Mouse (Mus musculus): ENCODE results near the gene Ipmk. TPM values are rescaled to one million over a fixed set of nuclear protein-coding genes. Genes with fewer than 3 reads are reported as not detected.

Ipmk gene
- polyA plus RNA-seq, 1 experiment from 2014 or later: 17.2 TPM

GRCm38 (mm10) chr10:71368128-71368940, 20.8 kb downstream of the Ipmk start:
- no peak for TF ChIP-seq CTCF (IDR thresholded peaks at IDR 0.05; ENCODE audit: low read depth)
- Histone ChIP-seq H3K4me3 (ENCODE audit: low read depth, low read length) (no peak overlapping the region), H3K4me1 (ENCODE audit: insufficient read depth) (no peaks in the 10 kb centered on the region), H3K4me2 (no peak overlapping the region), H3K27me3 (ENCODE audit: insufficient read depth, low read length) (no peaks in the 10 kb centered on the region), H3K9me3 (ENCODE audit: low read depth, low read length) (no peaks in the 10 kb centered on the region), H3K9ac (no peak overlapping the region), H3K27ac (ENCODE audit: low read depth) (no peak overlapping the region), H3K36me3 (ENCODE audit: insufficient read depth) (0 out of 2 replicates have a peak, but pooled peaks cover 3% of the 10 kb centered on the region)
- WGBS: 72% methylated on average over 16 of the region's 16 CpGs
- DNase-seq: no peak
- no peak for ATAC-seq (ENCODE audit: insufficient read depth)

DNA sequence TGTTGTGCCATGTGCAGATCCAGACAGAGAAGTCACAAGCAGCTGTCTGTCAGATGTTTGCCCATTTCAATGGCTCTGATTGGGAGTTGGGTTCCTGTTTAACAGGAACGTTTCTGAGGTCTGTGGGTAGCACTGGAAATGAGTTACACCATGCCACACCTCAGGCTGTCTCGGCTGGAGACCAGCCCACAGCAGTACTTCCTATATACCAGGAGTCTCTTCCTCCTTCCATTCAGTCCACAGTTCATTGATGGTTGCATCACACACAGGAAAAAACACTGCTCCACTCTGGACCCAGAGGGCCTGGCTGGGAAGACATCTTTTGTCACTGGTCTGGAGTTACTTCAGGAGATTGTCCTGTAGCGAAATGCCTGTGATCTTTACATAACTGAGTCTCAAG, 21.9 kb downstream of the Ipmk start:
- no peak overlapping the region for H3K4me3 ChIP-seq (ENCODE audit: low read depth, low read length)
- H3K4me1 ChIP-seq (ENCODE audit: insufficient read depth): no peaks in the 10 kb centered on the region
- 71% methylated on average over 3 of the region's 3 CpGs for WGBS
- H3K4me2 ChIP-seq: no peak overlapping the region
- H3K9me3 ChIP-seq (ENCODE audit: low read depth, low read length): no peaks in the 10 kb centered on the region
- no peaks in the 10 kb centered on the region for H3K27me3 ChIP-seq (ENCODE audit: insufficient read depth, low read length)
- H3K36me3 ChIP-seq (ENCODE audit: insufficient read depth): 0 out of 2 replicates have a peak, but pooled peaks cover 6% of the 10 kb centered on the region
- no peak for DNase-seq
- no peak for ATAC-seq (ENCODE audit: insufficient read depth)
- no peak for TF ChIP-seq CTCF (IDR thresholded peaks at IDR 0.05; ENCODE audit: low read depth)
- no peak overlapping the region for H3K27ac ChIP-seq (ENCODE audit: low read depth)
- H3K9ac ChIP-seq: no peak overlapping the region

GRCm38 (mm10) chr10:71371881-71372280, 24.3 kb downstream of the Ipmk start:
- DNase-seq (no peak), ATAC-seq (ENCODE audit: insufficient read depth) (no peak)
- Histone ChIP-seq H3K9ac (no peak overlapping the region), H3K4me2 (no peak overlapping the region), H3K36me3 (ENCODE audit: insufficient read depth) (0 out of 2 replicates have a peak, but pooled peaks cover 5% of the 10 kb centered on the region), H3K27me3 (ENCODE audit: insufficient read depth, low read length) (no peaks in the 10 kb centered on the region), H3K4me1 (ENCODE audit: insufficient read depth) (no peaks in the 10 kb centered on the region), H3K9me3 (ENCODE audit: low read depth, low read length) (no peaks in the 10 kb centered on the region), H3K4me3 (ENCODE audit: low read depth, low read length) (no peak overlapping the region), H3K27ac (ENCODE audit: low read depth) (no peak overlapping the region)
- WGBS: 54% methylated on average over 6 of the region's 6 CpGs
- TF ChIP-seq CTCF (IDR thresholded peaks at IDR 0.05; ENCODE audit: low read depth): no peak

DNA sequence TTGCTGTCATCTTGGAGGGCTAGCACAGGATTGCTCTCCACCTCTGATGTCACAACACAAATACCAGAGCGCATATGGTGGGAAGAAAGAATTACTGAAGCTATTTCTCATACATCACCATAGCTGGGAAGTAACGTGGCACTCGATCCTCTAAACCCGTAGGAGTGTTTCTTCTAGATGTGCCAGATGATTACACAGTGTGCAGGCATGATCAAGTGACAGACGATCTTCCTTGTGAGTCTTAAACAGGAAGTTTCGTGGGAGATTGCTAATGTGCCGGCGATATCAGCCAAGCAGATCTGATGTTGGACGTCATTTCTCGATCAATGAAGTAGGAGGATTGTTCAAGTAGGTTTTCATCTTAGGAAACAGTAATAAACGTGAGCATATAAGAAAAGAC, 26.1 kb downstream of the Ipmk start:
- WGBS: 68% methylated on average over 11 of the region's 11 CpGs
- ATAC-seq (ENCODE audit: insufficient read depth) (no peak), DNase-seq (no peak)
- no peak overlapping the region for H3K27ac ChIP-seq (ENCODE audit: low read depth)
- H3K27me3 ChIP-seq (ENCODE audit: insufficient read depth, low read length): no peaks in the 10 kb centered on the region
- H3K36me3 ChIP-seq (ENCODE audit: insufficient read depth): peaks cover 13% of the 10 kb centered on the region; the same call in 1 of the 2 replicates
- H3K9me3 ChIP-seq (ENCODE audit: low read depth, low read length): no peaks in the 10 kb centered on the region
- TF ChIP-seq CTCF (IDR thresholded peaks at IDR 0.05; ENCODE audit: low read depth): no peak
- H3K4me1 ChIP-seq (ENCODE audit: insufficient read depth): no peaks in the 10 kb centered on the region
- no peak overlapping the region for H3K4me3 ChIP-seq (ENCODE audit: low read depth, low read length)
- no peak overlapping the region for H3K9ac ChIP-seq
- H3K4me2 ChIP-seq: no peak overlapping the region

- H3K36me3 ChIP-seq (ENCODE audit: insufficient read depth): peaks cover 23% of the 10 kb centered on the region; the same call in 1 of the 2 replicates
These were observed 28.5 kb downstream of the Ipmk start for GRCm38 (mm10) chr10:71376014-71376413.

DNA sequence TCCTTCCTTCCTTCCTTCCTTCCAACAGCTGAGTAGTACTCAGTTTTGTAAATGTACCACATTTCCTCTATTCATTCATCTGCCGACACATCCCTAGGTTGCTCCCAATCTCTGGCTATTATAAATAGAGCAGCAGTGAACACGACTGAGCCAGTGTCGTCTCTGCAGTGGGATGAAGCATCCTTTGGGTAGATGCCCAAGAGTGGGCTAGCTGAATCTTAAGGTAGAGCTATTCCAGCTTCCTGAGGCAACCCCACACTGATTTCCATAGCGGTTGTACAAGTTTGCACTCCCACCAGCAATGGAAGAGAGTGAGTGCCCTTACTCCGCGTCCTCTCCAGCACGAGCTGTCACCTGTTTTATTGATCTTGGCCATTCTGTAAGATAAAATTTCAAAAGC, 32.8 kb downstream of the Ipmk start:
- TF ChIP-seq CTCF (IDR thresholded peaks at IDR 0.05; ENCODE audit: low read depth): no peak
- no peak overlapping the region for H3K9ac ChIP-seq
- H3K36me3 ChIP-seq (ENCODE audit: insufficient read depth): peaks cover 31% of the 10 kb centered on the region
- H3K27ac ChIP-seq (ENCODE audit: low read depth): no peak overlapping the region
- WGBS: 79% methylated on average over 7 of the region's 7 CpGs
- no peak for DNase-seq
- no peaks in the 10 kb centered on the region for H3K9me3 ChIP-seq (ENCODE audit: low read depth, low read length)
- ATAC-seq (ENCODE audit: insufficient read depth): no peak
- H3K4me3 ChIP-seq (ENCODE audit: low read depth, low read length): no peak overlapping the region
- no peak overlapping the region for H3K4me2 ChIP-seq
- no peaks in the 10 kb centered on the region for H3K27me3 ChIP-seq (ENCODE audit: insufficient read depth, low read length)
- H3K4me1 ChIP-seq (ENCODE audit: insufficient read depth): no peaks in the 10 kb centered on the region

More at GRCm38 (mm10) chr10:71376014-71376413, 28.5 kb downstream of the Ipmk start:
- TF ChIP-seq CTCF (IDR thresholded peaks at IDR 0.05; ENCODE audit: low read depth): no peak
- DNase-seq: no peak
- WGBS: 82% methylated on average over 6 of the region's 6 CpGs
- Histone ChIP-seq H3K4me1 (ENCODE audit: insufficient read depth) (no peaks in the 10 kb centered on the region), H3K4me3 (ENCODE audit: low read depth, low read length) (no peak overlapping the region), H3K4me2 (no peak overlapping the region), H3K9ac (no peak overlapping the region), H3K27ac (ENCODE audit: low read depth) (no peak overlapping the region), H3K9me3 (ENCODE audit: low read depth, low read length) (no peaks in the 10 kb centered on the region), H3K27me3 (ENCODE audit: insufficient read depth, low read length) (no peaks in the 10 kb centered on the region)
- no peak for ATAC-seq (ENCODE audit: insufficient read depth)

- ATAC-seq (ENCODE audit: insufficient read depth) (no peak), DNase-seq (no peak)
- Histone ChIP-seq H3K27ac (ENCODE audit: low read depth) (no peak overlapping the region), H3K9me3 (ENCODE audit: low read depth, low read length) (no peaks in the 10 kb centered on the region), H3K27me3 (ENCODE audit: insufficient read depth, low read length) (no peaks in the 10 kb centered on the region), H3K9ac (no peak overlapping the region), H3K4me2 (no peak overlapping the region), H3K36me3 (ENCODE audit: insufficient read depth) (peaks cover 31% of the 10 kb centered on the region), H3K4me1 (ENCODE audit: insufficient read depth) (no peaks in the 10 kb centered on the region), H3K4me3 (ENCODE audit: low read depth, low read length) (no peak overlapping the region)
- 85% methylated on average over 29 of the region's 29 CpGs for WGBS
- no peak for TF ChIP-seq CTCF (IDR thresholded peaks at IDR 0.05; ENCODE audit: low read depth)
These were observed 34.0 kb downstream of the Ipmk start for GRCm38 (mm10) chr10:71381471-71382033.
